Mouse (Mus musculus): ENCODE measurements around the gene Tut1. TPM values are rescaled to one million over a fixed set of nuclear protein-coding genes. Genes with fewer than 3 reads are reported as not detected.
"Not testable (repeated sequence)": the region's sequence is repeated elsewhere in the genome, so short reads cannot be mapped to it uniquely, and the experiment has no call there.

Tut1 gene
- polyA plus RNA-seq, 1 experiment from 2014 or later = 32.4 TPM

- no peak for DNase-seq (ENCODE audit: low spot score)
Observed at GRCm38 (mm10) chr19:8942276-8942964, 11.2 kb upstream of the Tut1 start.

- no peak for DNase-seq (ENCODE audit: low spot score)
Observed at GRCm38 (mm10) chr19:8943047-8943446, 10.6 kb upstream of the Tut1 start.

DNA sequence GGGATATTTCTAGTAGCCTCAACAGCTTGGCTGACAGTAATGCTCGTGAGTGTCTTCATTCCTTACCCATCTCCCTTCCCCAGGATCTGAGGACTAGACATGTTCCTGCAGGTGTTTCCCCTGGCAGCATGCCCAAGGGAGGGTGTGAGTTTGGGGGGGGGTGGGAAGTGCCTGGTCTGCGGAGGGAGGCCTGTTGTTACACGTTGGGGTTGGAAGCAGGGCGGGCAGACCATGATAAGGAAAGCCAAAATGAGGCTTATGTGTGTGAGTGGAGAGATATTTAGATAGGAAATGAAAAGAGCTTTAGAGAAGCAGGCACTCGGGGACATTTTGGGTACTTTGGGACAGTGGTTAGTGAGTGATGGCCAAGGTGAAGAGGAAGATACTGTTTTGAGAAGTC, 9.6 kb upstream of the Tut1 start:
- peak; percentile 20 for DNase-seq (ENCODE audit: low spot score)

DNA sequence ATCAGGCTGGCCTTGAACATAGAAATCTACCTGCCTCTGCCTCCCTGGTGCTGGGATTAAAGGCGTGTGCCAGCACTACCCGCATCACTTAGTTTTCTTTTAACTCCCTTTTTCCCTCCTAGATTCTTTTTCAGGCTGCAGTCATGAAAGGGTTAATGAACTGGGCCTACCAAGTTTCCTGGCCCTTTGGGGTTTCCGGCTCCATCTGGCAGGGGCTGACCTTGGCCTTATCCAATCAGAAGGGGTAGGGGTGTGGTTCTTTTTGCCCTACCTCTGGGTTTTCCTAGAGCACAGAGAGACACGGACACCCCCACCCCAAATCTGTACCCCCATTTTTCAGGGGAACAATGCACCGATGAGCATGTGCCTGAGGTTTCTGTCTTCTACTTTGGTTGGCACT, 8.9 kb upstream of the Tut1 start:
- DNase-seq (ENCODE audit: low spot score) = peak; percentile 67

- DNase-seq (ENCODE audit: low spot score) = no peak
Observed at GRCm38 (mm10) chr19:8945251-8945650, 8.4 kb upstream of the Tut1 start.

DNA sequence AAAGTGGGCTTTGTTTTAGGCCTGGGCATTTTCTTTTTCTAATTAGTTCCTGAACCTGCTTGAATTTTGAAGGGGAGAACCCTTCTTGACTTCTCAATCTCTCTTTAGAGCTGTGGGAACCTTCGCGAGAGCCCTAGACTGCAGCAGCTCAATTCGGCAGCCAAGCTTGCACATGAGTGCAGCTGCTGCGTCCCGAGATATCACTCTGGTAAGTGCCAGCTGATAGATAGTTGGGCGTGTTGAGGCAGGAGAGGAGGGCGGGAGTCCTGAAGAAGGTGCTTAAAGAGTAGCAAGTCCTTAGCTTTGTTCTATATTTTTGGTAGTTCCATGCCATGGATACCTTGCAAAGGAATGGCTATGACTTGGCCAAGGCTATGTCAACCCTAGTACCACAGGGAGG, 6.7 kb upstream of the Tut1 start:
- DNase-seq (ENCODE audit: low spot score) = no peak

DNA sequence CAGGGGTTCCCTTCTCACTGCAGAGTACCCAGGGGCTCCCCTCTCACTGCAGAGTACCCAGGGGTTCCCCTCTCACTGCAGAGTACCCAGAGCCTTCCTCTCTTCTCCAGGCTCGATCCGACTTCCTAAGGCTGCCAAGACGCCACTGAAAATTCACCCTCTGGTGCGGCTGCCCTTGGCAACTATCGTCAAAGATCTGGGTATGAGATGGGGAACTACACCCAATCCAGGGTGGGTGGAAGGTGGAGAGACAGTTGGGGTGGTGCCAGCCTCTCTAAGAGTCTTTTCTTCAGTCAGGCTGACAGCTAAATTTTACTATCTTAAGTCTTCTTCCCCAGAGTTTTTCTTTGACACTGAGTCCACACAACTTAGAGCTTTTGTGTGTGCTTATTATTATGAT, 3.5 kb upstream of the Tut1 start:
- no peak for DNase-seq (ENCODE audit: low spot score)

- no peak for DNase-seq (ENCODE audit: low spot score)
Observed at GRCm38 (mm10) chr19:8952241-8952640, 1.4 kb upstream of the Tut1 start.

GRCm38 (mm10) chr19:8954171-8954570, 524 bp downstream of the Tut1 start:
- no peak for DNase-seq (ENCODE audit: low spot score)

DNA sequence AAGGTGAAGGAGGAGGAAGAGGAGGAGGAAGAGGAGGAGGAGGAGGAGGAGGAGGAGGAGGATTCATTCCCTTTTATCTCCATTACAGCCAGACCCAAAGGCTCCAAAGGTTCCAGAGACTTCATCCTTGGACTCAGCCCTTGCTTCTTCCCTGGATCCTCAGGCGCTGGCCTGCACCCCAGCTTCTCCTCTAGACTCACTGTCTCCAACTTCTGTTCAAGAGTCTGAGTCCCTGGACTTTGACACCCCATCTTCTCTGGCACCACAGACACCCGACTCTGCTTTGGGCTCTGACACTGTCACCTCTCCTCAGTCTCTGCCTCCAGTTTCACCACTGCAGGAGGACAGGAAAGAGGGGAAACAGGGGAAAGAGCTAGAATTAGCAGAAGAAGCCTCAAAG, 8.6 kb downstream of the Tut1 start:
- no peak for DNase-seq (ENCODE audit: low spot score)

DNA sequence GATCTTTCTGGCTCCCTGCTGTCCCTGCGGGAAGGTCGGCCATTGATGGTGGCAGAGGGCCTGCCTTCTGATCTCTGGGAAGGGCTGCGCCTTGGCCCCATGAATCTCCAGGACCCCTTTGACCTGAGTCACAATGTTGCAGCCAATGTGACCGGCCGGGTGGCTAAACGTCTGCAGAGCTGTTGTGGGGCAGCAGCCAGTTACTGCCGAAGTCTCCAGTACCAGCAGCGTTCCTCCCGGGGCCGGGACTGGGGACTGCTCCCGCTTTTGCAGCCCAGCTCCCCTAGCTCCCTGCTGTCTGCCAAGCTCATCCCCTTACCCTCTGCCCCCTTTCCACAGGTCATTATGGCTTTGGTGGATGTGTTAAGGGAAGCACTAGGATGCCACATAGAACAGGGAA, 11.4 kb downstream of the Tut1 start:
- no peak for DNase-seq (ENCODE audit: low spot score)

- DNase-seq (ENCODE audit: low spot score) = no peak
Observed at GRCm38 (mm10) chr19:8965771-8966170, 12.1 kb downstream of the Tut1 start.

DNA sequence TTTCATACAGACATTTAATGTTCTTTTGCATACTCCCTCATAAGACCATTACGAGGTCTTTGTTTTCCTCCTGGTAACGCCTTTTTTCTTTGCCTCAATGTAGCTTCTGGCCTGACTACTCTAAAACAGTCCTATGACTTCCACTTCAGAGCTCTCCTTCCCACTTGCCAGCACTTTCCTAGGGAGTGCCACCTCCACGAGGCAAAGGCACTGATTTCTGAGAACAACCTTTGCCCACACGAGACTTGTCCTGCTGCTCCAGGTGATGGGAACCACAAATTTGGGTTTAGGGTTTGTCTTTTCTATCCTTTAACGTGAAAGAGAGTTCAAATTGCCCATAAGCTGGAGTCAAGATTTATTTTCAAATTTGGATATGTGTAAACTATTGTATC, 12.5 kb downstream of the Tut1 start:
- DNase-seq (ENCODE audit: low spot score) = no peak

DNA sequence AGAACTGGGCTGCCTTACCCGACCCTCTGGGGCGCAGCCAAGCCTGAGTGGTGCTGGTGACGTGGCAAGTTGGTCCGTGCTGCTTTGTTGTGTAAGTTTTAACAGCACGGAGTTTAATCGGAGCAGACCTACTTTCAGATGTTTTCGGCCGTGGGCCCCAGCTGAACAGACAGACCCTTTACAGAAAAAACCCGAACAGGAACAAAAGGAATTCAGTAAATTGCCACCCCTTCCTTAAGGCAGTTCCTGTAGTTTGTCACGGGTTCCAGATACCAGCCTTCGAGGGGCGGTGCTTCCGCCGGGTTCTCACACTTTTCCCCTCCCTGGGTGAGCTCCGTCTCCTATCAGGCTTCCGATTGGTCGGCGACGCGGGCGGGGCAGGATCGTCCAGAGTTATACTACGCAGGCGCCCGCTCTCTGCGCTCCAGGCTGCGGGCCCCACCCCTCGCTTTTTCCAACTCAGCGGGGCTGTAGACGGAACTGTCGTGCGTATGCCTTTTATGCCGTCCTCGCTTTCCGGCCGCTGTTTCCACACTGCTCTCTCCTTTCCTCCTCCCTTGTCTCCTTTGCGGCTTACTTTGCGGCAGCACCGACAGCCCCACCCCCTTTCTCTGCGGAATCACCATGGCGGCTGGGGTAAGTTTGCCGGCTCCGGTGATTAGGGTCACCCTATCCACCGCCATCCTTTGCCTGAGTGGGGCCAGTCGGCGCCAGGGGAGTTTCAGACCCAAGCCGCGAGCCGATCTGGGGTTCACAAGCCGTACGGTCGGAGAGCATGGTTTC, 13.1 kb downstream of the Tut1 start, which contains the start of gene Eef1g:
TSS of gene Eef1g (plus strand) at position 452 of the 783 bp plus-strand sequence.
- DNase-seq (ENCODE audit: low spot score) = peak; percentile 99

DNA sequence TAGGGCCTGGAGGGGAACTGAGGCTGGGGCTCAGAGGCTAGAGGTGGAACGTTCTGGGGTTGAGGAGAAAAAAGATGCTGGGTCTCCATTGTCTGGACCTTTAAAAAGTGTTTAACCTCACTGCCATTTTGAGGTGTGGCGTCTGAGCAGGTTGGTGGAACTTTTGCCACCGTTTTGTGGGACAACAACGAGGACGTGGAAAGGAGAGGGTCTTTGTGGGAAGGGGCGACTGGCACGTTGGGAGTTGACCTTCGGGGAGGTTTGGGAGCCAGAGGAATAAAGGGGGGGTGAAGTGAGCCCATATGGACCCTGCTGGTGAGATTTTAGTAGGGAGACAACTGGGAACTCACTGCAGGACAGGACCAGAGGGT, 13.7 kb downstream of the Tut1 start:
- no peak for DNase-seq (ENCODE audit: low spot score)

GRCm38 (mm10) chr19:8967893-8968292, 14.2 kb downstream of the Tut1 start:
- no peak for DNase-seq (ENCODE audit: low spot score)

DNA sequence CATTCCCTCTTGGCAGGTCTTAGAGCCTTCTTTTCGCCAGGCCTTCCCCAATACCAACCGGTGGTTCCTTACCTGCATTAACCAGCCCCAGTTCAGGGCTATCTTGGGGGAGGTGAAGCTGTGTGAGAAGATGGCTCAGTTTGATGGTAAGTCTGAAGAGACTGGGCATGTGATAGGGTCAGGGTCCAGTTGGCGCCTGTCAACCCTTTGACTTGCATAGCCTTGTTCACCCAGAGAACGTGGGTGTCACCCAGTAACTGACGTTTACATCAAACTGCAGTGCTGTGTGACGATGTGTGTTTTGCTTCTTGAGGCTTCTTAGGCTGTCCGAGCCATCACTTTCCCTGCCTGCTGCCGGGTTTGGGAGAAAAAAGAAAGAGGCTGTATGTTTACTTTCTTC, 18.8 kb downstream of the Tut1 start:
- not testable (repeated sequence) for DNase-seq (ENCODE audit: low spot score)

DNA sequence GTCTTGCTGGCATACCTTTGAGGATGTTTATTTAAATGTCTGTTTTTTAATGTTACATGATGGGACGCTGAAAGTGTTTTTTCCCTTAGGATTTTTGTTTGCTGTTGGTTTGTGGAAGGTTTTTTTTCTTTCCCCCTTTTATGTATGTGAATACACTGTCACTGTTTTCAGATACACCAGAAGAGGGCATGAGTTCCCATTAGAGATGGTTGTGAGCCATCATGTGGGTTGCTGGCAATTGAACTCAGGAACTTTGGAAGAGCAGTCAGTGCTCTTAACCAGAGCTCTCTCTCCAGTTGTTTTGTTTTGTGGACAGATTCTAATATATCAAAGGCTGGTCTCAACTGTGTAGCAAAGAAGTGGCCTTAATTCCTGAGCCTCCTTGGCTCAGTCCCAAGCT, 21.0 kb downstream of the Tut1 start:
- DNase-seq (ENCODE audit: low spot score) = no peak

DNA sequence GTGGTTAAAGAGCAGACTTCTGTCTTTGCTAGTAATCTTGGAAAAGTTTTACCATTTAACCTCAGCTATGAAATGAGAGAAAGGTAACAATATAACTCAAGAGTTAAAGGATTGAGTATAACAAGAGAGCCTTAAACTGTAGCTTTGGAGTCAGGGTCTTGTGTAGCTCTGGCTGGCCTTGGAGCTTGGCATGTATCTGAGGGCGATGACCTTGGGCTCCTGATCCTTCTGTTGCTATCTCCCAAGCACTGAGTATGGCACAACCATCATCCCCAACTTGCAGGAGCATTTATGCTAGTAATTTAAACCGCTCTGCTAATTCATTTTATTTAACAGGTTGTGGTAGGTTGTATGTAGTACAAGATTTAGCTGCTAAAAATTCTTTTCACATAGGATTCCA, 21.8 kb downstream of the Tut1 start:
- no peak for DNase-seq (ENCODE audit: low spot score)

DNA sequence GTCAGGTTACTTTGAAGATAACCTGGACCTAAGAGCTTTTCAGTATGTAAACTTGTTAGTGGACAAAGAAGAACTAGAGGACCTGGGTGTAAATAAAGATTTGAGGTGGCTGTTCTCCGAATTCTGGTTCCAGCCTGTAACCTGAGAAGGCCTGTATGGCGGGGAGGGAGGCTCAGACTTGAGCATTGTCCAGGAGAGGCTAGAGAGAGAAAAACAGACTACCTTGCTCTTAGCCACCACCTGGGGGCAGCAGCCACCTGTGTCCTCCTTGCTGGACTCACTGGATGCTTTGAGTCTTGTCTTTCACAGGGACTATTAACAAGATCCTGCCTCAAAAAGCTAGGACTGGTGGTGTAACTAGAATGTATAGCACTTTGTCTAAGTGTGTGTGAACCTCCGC, 22.9 kb downstream of the Tut1 start:
- DNase-seq (ENCODE audit: low spot score) = peak; percentile 71

DNA sequence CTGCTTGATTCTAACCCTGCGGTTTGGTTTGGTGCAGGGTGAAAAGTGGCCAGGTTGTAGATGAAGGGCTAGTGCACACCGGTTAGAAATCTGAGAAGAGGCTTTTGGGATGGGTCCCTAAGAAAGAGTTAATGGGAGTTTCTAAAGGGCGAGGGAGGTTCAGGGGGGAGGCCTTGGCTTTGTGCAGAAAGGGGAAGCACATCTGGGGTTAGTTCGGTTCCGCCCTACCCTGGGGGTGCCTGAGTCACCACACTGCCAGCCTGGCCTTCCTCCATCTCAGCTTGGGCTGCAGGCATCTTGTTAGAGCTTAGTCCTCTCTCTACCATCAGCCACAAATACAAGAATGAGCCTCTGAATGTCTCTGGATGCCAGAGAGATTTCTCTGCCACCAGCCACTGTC, 27.1 kb downstream of the Tut1 start:
- no peak for DNase-seq (ENCODE audit: low spot score)

GRCm38 (mm10) chr19:8981450-8982168, 28.0 kb downstream of the Tut1 start:
- DNase-seq (ENCODE audit: low spot score) = no peak
